Mouse (Mus musculus): ENCODE results near the gene Sema5b. TPM values are rescaled to one million over a fixed set of nuclear protein-coding genes. Genes with fewer than 3 reads are reported as not detected.

Sema5b gene
- total and polyA plus RNA-seq, 3 experiments: not detected

DNA sequence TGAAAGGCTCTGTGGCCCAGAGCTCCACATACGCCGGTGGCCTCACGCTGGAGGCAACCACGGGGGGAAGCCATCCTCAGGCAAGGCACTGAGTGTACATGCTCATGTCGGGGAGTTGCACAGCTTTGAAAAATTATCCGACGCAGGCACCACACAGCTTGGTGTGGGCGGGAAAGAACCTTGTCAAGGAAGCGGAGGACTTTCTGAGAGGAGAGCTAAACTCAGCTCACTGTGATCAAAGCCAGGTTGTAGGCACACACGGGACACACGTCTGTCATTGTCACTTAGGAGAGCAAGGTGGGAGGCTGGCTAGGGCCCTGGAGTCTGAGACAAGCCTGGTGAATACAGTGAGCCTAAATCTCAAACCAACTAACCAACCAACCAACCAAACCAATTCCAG is 160.9 kb downstream of the Sema5b start:
- Histone ChIP-seq H3K36me3 (ENCODE audit: control insufficient read depth in 1 of 2, insufficient read depth in 2 of 2, low read length in 2 of 2) (no peaks in the 10 kb centered on the region; a peak in 1 of 4 replicates), H3K27ac (ENCODE audit: control insufficient read depth, low read depth, low read length) (no peak overlapping the region), H3K27me3 (ENCODE audit: control insufficient read depth in 1 of 2, insufficient read depth in 2 of 2, low read length in 2 of 2) (no peaks in the 10 kb centered on the region), H3K9ac (ENCODE audit: control insufficient read depth, low read depth, low read length, poor library complexity, severe bottlenecking) (no peak overlapping the region), H3K4me3 (ENCODE audit: control insufficient read depth in 1 of 2, insufficient read depth in 1 of 2, low read depth in 2 of 2, low read length in 2 of 2) (no peak overlapping the region), H3K79me2 (ENCODE audit: control insufficient read depth, insufficient read depth, low read length, poor library complexity) (no peaks in the 10 kb centered on the region), H3K4me1 (ENCODE audit: control insufficient read depth in 1 of 2, insufficient read depth in 2 of 2, low read length in 2 of 2) (no peaks in the 10 kb centered on the region), H3K9me3 (replicated peaks; ENCODE audit: insufficient read depth, low read length) (no peaks in the 10 kb centered on the region)
- TF ChIP-seq ELF1 (IDR thresholded peaks at IDR 0.05; ENCODE audit: low read depth, low read length): no peak
- no peak for TF ChIP-seq CTCF (IDR thresholded peaks at IDR 0.05 in 2 of 3, conservative IDR thresholded peaks at IDR 0.05 in 1 of 3; ENCODE audit: control insufficient read depth in 1 of 3, insufficient read depth in 1 of 3, low read depth in 2 of 3, low read length in 3 of 3, poor library complexity in 1 of 3, severe bottlenecking in 1 of 3)
- no peak for TF ChIP-seq POLR2A (IDR thresholded peaks at IDR 0.05; ENCODE audit: control insufficient read depth in 1 of 2, insufficient read depth in 1 of 2, low read depth in 1 of 2, low read length in 2 of 2, poor library complexity in 1 of 2)
- TF ChIP-seq ETS1 (IDR thresholded peaks at IDR 0.05; ENCODE audit: low read depth, low read length): no peak
- TF ChIP-seq GABPA (IDR thresholded peaks at IDR 0.05; ENCODE audit: low read depth, low read length): no peak
- TF ChIP-seq GATA1 (IDR thresholded peaks at IDR 0.05; ENCODE audit: low read depth, low read length): no peak
- no peak for TF ChIP-seq UBTF (IDR thresholded peaks at IDR 0.05; ENCODE audit: borderline replicate concordance, insufficient read depth, low read depth, low read length)
- no peak for TF ChIP-seq JUND (IDR thresholded peaks at IDR 0.05; ENCODE audit: low read depth, low read length)
- TF ChIP-seq CHD2 (IDR thresholded peaks at IDR 0.05; ENCODE audit: low read length): no peak
- TF ChIP-seq RAD21 (IDR thresholded peaks at IDR 0.05; ENCODE audit: low read depth, low read length): no peak
- TF ChIP-seq MAZ (IDR thresholded peaks at IDR 0.05; ENCODE audit: low read depth, low read length): no peak
- TF ChIP-seq MAFK (IDR thresholded peaks at IDR 0.05; ENCODE audit: borderline replicate concordance, low read depth, low read length): no peak
- no peak for TF ChIP-seq ZMIZ1 (IDR thresholded peaks at IDR 0.05; ENCODE audit: low read depth, low read length)
- TF ChIP-seq BHLHE40 (IDR thresholded peaks at IDR 0.05; ENCODE audit: borderline replicate concordance, low read depth, low read length): no peak
- no peak for TF ChIP-seq SMC3 (IDR thresholded peaks at IDR 0.05; ENCODE audit: low read depth, low read length)
- no peak for TF ChIP-seq POLR2AphosphoS2 (IDR thresholded peaks at IDR 0.05; ENCODE audit: low read length)
- no peak for TF ChIP-seq MXI1 (IDR thresholded peaks at IDR 0.05; ENCODE audit: low read depth, low read length)
- DNase-seq (ENCODE audit: low read depth, low spot score): no peak

DNA sequence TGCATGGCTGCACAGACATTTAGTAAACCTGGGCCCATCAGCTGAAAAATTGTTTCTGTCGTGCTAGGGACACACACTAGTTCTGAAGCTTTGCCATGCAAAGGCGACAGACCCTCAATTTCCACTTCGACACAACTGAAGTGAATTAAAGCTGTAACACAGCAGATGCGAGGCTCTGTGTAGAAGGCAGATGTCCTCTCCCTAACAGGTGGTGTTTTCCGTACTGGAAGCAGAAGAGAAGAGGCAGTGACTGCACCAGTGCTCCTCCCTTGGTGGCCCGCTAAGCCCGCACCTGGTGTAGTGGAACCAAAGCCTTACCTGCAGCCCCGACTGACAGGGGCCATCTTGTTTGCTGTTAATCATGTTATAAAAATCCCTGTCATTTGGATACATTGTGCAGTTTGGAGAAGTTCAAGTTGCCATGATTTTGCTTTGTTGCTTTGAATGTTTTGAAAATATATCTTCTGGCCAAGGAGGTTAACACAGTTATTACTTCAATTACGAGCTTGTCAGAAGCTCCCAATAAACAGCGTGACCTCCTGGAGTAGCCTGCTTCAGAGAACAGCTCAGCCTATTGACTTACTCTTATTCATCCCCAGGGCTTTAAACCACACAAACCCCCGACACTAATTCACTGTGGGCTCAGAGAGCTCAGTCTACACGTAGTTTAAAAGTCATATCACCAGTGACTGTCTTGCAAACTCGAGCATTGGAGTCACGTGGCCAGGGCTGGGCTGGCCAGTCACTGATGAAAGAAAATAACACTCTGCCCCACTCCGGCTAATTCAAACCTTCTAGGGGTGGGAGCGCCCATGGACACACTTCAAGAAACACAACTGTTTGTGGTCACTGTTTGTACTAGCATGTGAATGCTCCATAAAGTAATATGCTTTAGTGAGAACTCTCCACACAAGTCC is 163.1 kb downstream of the Sema5b start:
- TF ChIP-seq ZMIZ1 (IDR thresholded peaks at IDR 0.05; ENCODE audit: low read depth, low read length) (no peak), NELFE (IDR thresholded peaks at IDR 0.05; ENCODE audit: low read depth, low read length) (no peak), SMC3 (IDR thresholded peaks at IDR 0.05; ENCODE audit: low read depth, low read length) (no peak), ZC3H11A (IDR thresholded peaks at IDR 0.05; ENCODE audit: low read depth, low read length) (no peak), EP300 (IDR thresholded peaks at IDR 0.05; ENCODE audit: low read depth in 1 of 2, low read length in 2 of 2) (no peak), RCOR1 (IDR thresholded peaks at IDR 0.05; ENCODE audit: low read depth, low read length) (no peak)
- no peaks in the 10 kb centered on the region for H3K36me3 ChIP-seq (ENCODE audit: control insufficient read depth in 1 of 2, insufficient read depth in 2 of 2, low read length in 2 of 2)
- H3K9me3 ChIP-seq (replicated peaks; ENCODE audit: insufficient read depth, low read length): no peaks in the 10 kb centered on the region
- DNase-seq (ENCODE audit: low read depth, low spot score): no peak
- no peak overlapping the region for H3K27ac ChIP-seq (ENCODE audit: control insufficient read depth, low read depth, low read length)
- H3K9ac ChIP-seq (ENCODE audit: control insufficient read depth, low read depth, low read length, poor library complexity, severe bottlenecking): no peak overlapping the region
- H3K79me2 ChIP-seq (ENCODE audit: control insufficient read depth, insufficient read depth, low read length, poor library complexity): no peaks in the 10 kb centered on the region
- no peak overlapping the region for H3K4me3 ChIP-seq (ENCODE audit: control insufficient read depth in 1 of 2, insufficient read depth in 1 of 2, low read depth in 2 of 2, low read length in 2 of 2)
- no peaks in the 10 kb centered on the region for H3K27me3 ChIP-seq (ENCODE audit: control insufficient read depth in 1 of 2, insufficient read depth in 2 of 2, low read length in 2 of 2)
- no peaks in the 10 kb centered on the region for H3K4me1 ChIP-seq (ENCODE audit: control insufficient read depth in 1 of 2, insufficient read depth in 2 of 2, low read length in 2 of 2)
